In genomic region chr2:49067886-49068285, GRCm38 (mm10) we compare ENCODE assay signal across 13 mouse cellular contexts.
"Had no signal": no experiment of that assay in that cellular context is flagged by ENCODE, and none has a peak within 500 bp of the region (broad histone marks: within the 10 kb centered on the region; RNA-seq: fewer than 3 reads in every experiment).

No protein-coding gene starts in this region.

- ATAC-seq: liver, postnatal 0 days had no signal

- H3K4me2 ChIP-seq: kidney, embryonic 15.5 days; limb, embryonic 12.5 days; liver, embryonic 13.5 days; neural tube, embryonic 15.5 days had no signal

- H3K4me1 ChIP-seq: kidney, embryonic 15.5 days; limb, embryonic 12.5 days; liver, embryonic 13.5 days; midbrain, embryonic 10.5 days; neural tube, embryonic 15.5 days had no signal

- H3K9ac ChIP-seq: kidney, embryonic 15.5 days; limb, embryonic 12.5 days; liver, embryonic 13.5 days; liver, postnatal 0 days; neural tube, embryonic 15.5 days had no signal

- H3K27ac ChIP-seq: kidney, embryonic 15.5 days; limb, embryonic 12.5 days; liver, embryonic 13.5 days; midbrain, embryonic 10.5 days; neural tube, embryonic 15.5 days had no signal

- H3K36me3 ChIP-seq: kidney, embryonic 15.5 days; limb, embryonic 12.5 days; liver, embryonic 13.5 days; midbrain, embryonic 10.5 days; neural tube, embryonic 15.5 days had no signal

- H3K27me3 ChIP-seq: kidney, embryonic 15.5 days; limb, embryonic 12.5 days; liver, embryonic 13.5 days; neural tube, embryonic 15.5 days had no signal

- DNase-seq: kidney, adult 2 months; kidney, postnatal 14 days; liver; liver, embryonic 13.5 days; liver, postnatal 0 days; midbrain, embryonic 14.5 days; thymus, adult 18-20 months; thymus, postnatal 25 days had no signal

- H3K4me3 ChIP-seq: kidney, embryonic 15.5 days; limb, embryonic 12.5 days; liver, embryonic 13.5 days; midbrain, embryonic 10.5 days; myocyte; neural tube, embryonic 15.5 days had no signal

- H3K9me3 ChIP-seq: kidney, embryonic 15.5 days; limb, embryonic 12.5 days; liver, embryonic 13.5 days; midbrain, embryonic 10.5 days; neural tube, embryonic 15.5 days had no signal
